Mouse (Mus musculus): ENCODE results near the gene Dguok.

DNA sequence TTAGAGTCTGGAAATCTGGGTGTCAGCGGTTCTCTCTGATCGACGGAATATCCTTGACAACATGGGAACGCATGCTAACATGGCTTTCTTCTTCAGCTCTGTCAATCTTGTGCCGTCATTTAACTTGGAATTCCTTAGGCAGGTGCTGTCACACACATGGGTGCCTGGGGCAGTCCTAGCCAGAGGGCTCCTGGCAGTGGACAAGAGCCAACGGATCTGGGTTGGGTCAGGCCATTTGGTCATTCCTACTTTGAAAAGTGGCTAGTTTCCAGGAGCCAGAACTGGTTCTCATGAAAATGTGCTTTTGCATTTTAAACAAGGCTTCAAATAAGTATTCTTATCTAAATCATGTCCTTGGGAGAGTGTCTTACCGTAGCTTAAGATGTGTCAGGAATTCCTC lies 35.0 kb downstream of the Dguok start:
- TF ChIP-seq CTCF (IDR thresholded peaks at IDR 0.05; ENCODE audit: borderline replicate concordance, insufficient read depth, low read depth, low read length) (no peak), POLR2A (IDR thresholded peaks at IDR 0.05; ENCODE audit: borderline replicate concordance, insufficient read depth, low read length) (no peak)
